Comparison of ENCODE assay signal across 15 mouse cellular contexts in the genomic region with DNA sequence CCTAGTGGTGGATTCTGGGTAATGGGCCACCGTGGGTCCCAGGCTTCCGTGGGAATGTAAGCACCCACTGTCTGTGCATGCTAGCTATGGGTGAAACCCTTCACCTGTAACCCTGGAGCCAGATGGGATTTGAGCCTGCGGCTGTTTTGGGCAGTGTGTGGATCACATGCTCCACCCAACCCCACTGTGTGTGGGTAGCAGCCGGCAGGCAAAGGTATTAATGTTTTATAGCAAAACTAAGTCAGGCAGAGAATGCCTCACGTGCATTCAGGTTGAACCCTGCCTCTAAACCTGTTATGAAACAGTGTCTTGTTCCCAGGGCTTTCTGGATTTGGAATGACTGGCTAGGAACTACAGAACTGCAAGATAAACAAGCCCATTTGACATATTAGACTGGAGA.
DNase-seq lines count a peak whose midpoint lies in the region; ATAC-seq and TF ChIP-seq lines count a peak whose summit lies in the region.
"Had no signal": no experiment of that assay in that cellular context is flagged by ENCODE, and none has a peak within 500 bp of the region (broad histone marks: within the 10 kb centered on the region; RNA-seq: fewer than 3 reads in every experiment).

No protein-coding gene starts in this region.

- no peak overlapping the region for H3K4me2 ChIP-seq in lung, postnatal 0 days (replicated peaks; ENCODE audit: low read depth, low read length)
- H3K4me2 ChIP-seq in neural tube, embryonic 15.5 days, result no peak overlapping the region
- H3K4me2 ChIP-seq: embryonic facial prominence, embryonic 13.5 days; midbrain, embryonic 11.5 days had no signal

- no peak for TF ChIP-seq CTCF in lung, postnatal 0 days (IDR thresholded peaks at IDR 0.05)

- no peak for ATAC-seq in lung, postnatal 0 days
- no peak for ATAC-seq in neural tube, embryonic 15.5 days (ENCODE audit: low FRiP score)

- 66% methylated on average over 5 of the region's 5 CpGs for WGBS in lung, postnatal 0 days
- WGBS in neural tube, embryonic 15.5 days, result 78% methylated on average over 5 of the region's 5 CpGs

- H3K27ac ChIP-seq in lung, postnatal 0 days (ENCODE audit: low read length), result peak overlapping the region; percentile 33
- H3K27ac ChIP-seq in neural tube, embryonic 15.5 days (replicated peaks), result no peak overlapping the region
- H3K27ac ChIP-seq: embryonic facial prominence, embryonic 13.5 days; hindbrain, embryonic 10.5 days; layer of hippocampus, adult 2 months; macrophage had no signal

- peak; percentile 23 for DNase-seq in cerebellum, adult 9-10 months
- no peak for DNase-seq in cerebellum, adult 11-12 months
- no peak for DNase-seq in lung, postnatal 0 days (ENCODE audit: low spot score)
- DNase-seq in lung, postnatal 25 days (ENCODE audit: low spot score), result no peak
- DNase-seq in kidney, postnatal 36 days, result peak; percentile 78 to 88
- no peak for DNase-seq in layer of hippocampus, postnatal 14 days (ENCODE audit: low spot score in 2 of 2)
- DNase-seq: adrenal gland, postnatal 14 days; right cerebral cortex, postnatal 25 days; thymus, postnatal 36 days had no signal

- no peaks in the 10 kb centered on the region for H3K36me3 ChIP-seq in lung, postnatal 0 days (ENCODE audit: insufficient read depth, low read length)
- no peaks in the 10 kb centered on the region for H3K36me3 ChIP-seq in neural tube, embryonic 15.5 days
- H3K36me3 ChIP-seq: embryonic facial prominence, embryonic 13.5 days; hindbrain, embryonic 10.5 days had no signal

- no peak overlapping the region for H3K4me3 ChIP-seq in lung, postnatal 0 days (ENCODE audit: low read depth, low read length)
- H3K4me3 ChIP-seq in neural tube, embryonic 15.5 days (replicated peaks), result no peak overlapping the region
- H3K4me3 ChIP-seq: embryonic facial prominence, embryonic 13.5 days; hindbrain, embryonic 10.5 days; layer of hippocampus, adult 2 months had no signal

- no peaks in the 10 kb centered on the region for H3K27me3 ChIP-seq in lung, postnatal 0 days (replicated peaks; ENCODE audit: insufficient read depth, low read length)
- H3K27me3 ChIP-seq in neural tube, embryonic 15.5 days (replicated peaks), result peaks cover 12% of the 10 kb centered on the region

- H3K9ac ChIP-seq in lung, postnatal 0 days (replicated peaks; ENCODE audit: low read depth), result no peak overlapping the region
- H3K9ac ChIP-seq in neural tube, embryonic 15.5 days (replicated peaks), result no peak overlapping the region
- H3K9ac ChIP-seq: embryonic facial prominence, embryonic 13.5 days had no signal

- no peak for TF ChIP-seq EP300 in lung, postnatal 0 days (IDR thresholded peaks at IDR 0.05)

- no peaks in the 10 kb centered on the region for H3K4me1 ChIP-seq in lung, postnatal 0 days (ENCODE audit: insufficient read depth, low read depth, low read length)
- peaks cover 9% of the 10 kb centered on the region for H3K4me1 ChIP-seq in neural tube, embryonic 15.5 days

- no peaks in the 10 kb centered on the region for H3K9me3 ChIP-seq in lung, postnatal 0 days (ENCODE audit: low read length)
- H3K9me3 ChIP-seq in neural tube, embryonic 15.5 days (replicated peaks), result no peaks in the 10 kb centered on the region
- H3K9me3 ChIP-seq: embryonic facial prominence, embryonic 13.5 days; hindbrain, embryonic 10.5 days had no signal

Comparison
In these comparisons a context has a peak if more than half of its experiments do, and no peak if none do; other contexts are left out.
1. DNase-seq: peak in cerebellum, adult 9-10 months (single experiment) and kidney, postnatal 36 days (2 of 2); none in cerebellum, adult 11-12 months (single experiment), lung, postnatal 0 days (single experiment), lung, postnatal 25 days (single experiment) and layer of hippocampus, postnatal 14 days (0 of 2).